Mouse (Mus musculus) embryonic facial prominence, embryonic 15.5 days (tissue): ENCODE results near the gene Vps11. TPM values are rescaled to one million over a fixed set of nuclear protein-coding genes. Genes with fewer than 3 reads are reported as not detected.

Experiments used
- ATAC-seq: fragments of 200-750 bp; cut with Nextera tagmentation; 2 replicates; pipeline ENCODE4 v1.8.0; 2017; ENCODE audit warnings: low read depth, moderate TSS enrichment; ENCODE audit not compliant: insufficient number of reproducible peaks, low FRiP score, low TSS enrichment
- H3K27ac ChIP-seq: fragments of 300-500 bp; sonication (generic); replicated peaks from 2 replicates; pipeline ENCODE4 v1.5.1; 2015; ENCODE audit warnings: mild to moderate bottlenecking, inconsistent platforms
- H3K27me3 ChIP-seq: fragments of 300-500 bp; sonication (generic); 2 replicates; pipeline ENCODE4 v1.6.1; 2015; ENCODE audit warnings: inconsistent platforms
- H3K36me3 ChIP-seq: fragments of 300-500 bp; sonication (generic); 2 replicates; pipeline ENCODE4 v1.6.1; 2015; ENCODE audit warnings: mild to moderate bottlenecking, inconsistent platforms
- H3K4me1 ChIP-seq: fragments of 300-500 bp; sonication (generic); 2 replicates; pipeline ENCODE4 v1.6.1; 2015; ENCODE audit warnings: inconsistent platforms
- H3K4me2 ChIP-seq: fragments of 300-500 bp; sonication (generic); replicated peaks from 2 replicates; pipeline ENCODE4 v1.6.1; 2015; ENCODE audit warnings: mild to moderate bottlenecking, inconsistent platforms
- H3K4me3 ChIP-seq: fragments of 300-500 bp; sonication (generic); replicated peaks from 2 replicates; pipeline ENCODE4 v1.5.1; 2015; ENCODE audit warnings: mild to moderate bottlenecking, inconsistent platforms
- H3K9ac ChIP-seq: fragments of 300-500 bp; sonication (generic); 2 replicates; pipeline ENCODE4 v1.6.1; 2015; ENCODE audit warnings: inconsistent platforms
- H3K9me3 ChIP-seq: fragments of 300-500 bp; sonication (generic); replicated peaks from 2 replicates; pipeline ENCODE4 v1.6.1; 2016; ENCODE audit warnings: inconsistent platforms
- WGBS: fragments of 180-500 bp; shearing (Covaris S2); methylation state at CpG from one replicate; pipeline ENCODE4 v1.1.7; 2015; 5-methylcytosine and 5-hydroxymethylcytosine counted together
- polyA plus RNA-seq: library from polyadenylated mRNA; unstranded; fragments of >200 nt; fragmentation: Nextera tagmentation; extraction: Ambion mirVana; gene quantifications from 2 replicates; pipeline ENCODE4 v1.2.1, GENCODE M21; 2015

Vps11 gene
- polyA plus RNA-seq, 1 experiment from 2014 or later: 30.3 TPM

DNA sequence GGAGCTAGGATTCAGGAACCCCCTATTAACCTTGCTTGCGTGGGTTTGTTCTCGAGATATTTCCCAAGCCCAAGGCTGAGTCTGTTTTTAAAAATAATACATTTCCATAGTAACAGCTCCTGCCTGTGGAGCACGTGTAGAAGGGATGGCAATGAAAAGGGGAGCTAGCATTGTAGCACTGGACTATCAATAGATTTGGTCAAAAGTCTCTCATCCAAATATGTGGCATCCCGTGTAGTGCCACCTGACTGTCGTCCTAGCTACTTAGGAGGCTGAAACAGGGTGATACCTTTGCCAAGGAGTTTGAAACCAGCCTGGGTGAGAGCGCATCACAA lies 40.7 kb downstream of the Vps11 start:
- no peaks in the 10 kb centered on the region for H3K27me3 ChIP-seq
- peak overlapping the region; percentile 94 for H3K4me2 ChIP-seq
- ATAC-seq: 0 out of 2 replicates have a peak, but pooled peaks have one; percentile 13

DNA sequence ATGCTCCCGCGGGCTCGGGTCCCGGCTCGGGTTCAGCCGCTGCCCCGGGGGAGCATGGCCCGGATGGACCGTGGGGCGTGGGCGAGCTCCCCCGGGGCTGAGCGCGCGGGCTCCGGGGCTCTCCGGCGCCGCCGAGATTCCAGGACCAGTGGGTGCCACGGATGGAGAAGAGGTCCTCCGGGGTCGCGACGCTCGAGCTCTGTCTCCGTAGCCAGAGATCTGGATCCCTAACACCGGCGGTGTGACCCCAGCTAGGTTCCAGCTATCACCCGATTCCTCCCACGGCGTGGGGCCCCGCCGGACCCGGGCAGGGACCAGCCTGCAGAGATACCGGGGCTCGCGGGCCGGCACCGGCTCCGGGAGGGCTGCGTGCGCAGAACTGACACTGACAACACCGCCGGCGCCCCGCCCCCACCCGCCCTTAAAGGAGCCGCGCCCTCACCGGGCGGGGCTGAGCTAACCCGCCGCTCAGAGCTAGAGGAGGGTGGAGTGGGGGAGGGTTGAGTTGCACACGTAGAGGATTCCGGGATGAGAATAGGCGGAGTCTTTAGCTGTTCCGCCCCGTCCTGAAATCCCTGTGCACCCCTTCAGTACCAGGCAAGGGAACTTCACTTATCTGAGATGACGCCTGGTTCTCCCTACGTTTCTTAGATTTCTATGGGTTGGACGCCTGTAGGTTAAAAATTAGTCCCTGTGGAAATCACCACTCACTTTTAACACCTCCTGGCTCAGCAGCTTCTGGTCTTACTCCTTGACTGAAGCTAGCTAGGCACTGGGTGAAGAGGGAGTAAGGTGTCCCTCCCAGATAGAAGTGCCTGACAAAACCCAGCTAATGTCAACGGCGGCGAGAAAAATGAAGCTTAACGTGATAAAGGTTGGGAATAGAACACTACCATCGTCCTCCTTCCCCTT lies 41.3 kb downstream of the Vps11 start, which contains the start of gene C2cd2l:
Gene C2cd2l (minus strand): TSS at position 399 of the 912 bp plus-strand sequence.
- Histone ChIP-seq H3K4me1 (peaks cover 30% of the 10 kb centered on the region), H3K4me3 (peak within 1 kb of the TSS; percentile 93), H3K9ac (peak within 1 kb of the TSS; percentile 81), H3K9me3 (no peaks in the 10 kb centered on the region), H3K36me3 (peaks cover 18% of the 10 kb centered on the region), H3K27me3 (no peaks in the 10 kb centered on the region), H3K27ac (peak within 1 kb of the TSS; percentile 76), H3K4me2 (peak within 1 kb of the TSS; percentile 94)
- ATAC-seq: peak; percentile 99
- under 1% methylated on average over 67 of the region's 67 CpGs for WGBS

More for the DNA sequence above, 40.7 kb downstream of the Vps11 start:
- Histone ChIP-seq H3K9me3 (no peaks in the 10 kb centered on the region), H3K9ac (peak overlapping the region; percentile 39; the same call in 1 of the 2 replicates), H3K4me3 (peak overlapping the region; percentile 93), H3K27ac (peak overlapping the region; percentile 76), H3K36me3 (peaks cover 12% of the 10 kb centered on the region), H3K4me1 (peaks cover 33% of the 10 kb centered on the region)
- 20% methylated on average over 6 of the region's 6 CpGs for WGBS

DNA sequence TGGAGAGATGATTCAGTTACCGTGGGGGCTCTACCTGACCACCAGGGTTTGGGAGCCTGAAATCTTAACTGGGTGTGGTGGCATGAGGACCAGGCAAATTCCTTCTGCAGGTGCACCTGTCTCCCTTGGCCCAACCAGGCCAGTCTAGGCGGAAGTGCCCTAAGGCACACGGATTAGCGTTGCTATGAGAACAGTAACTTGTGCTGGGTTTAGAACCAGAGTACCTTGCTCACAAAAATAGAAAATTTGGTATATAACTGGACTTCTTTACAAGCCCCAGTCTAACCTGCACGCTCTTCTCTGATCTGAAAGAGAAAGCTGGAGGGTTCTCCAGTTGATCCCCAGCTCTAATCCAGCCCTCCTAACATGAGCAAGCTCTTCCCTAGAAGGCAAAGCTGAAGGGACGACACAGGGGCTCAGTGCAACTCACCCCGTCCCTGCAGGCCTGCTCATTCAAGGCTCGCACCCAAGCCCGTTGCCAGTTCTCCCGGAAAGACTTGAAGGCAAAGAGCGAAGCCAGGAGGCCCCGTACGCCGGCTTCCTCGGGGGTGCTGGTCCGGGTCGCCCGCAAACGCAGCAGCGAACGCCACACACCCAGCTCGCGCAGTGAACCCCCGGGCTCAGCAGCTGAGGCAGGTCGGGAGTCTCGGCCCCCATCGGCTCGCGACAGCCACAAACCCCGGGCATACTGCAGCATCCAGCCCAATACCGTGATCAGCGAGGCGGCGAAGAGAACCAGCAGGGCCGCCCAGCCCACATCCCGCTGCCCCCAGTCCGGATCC lies 42.2 kb downstream of the Vps11 start:
- 1% methylated on average over 37 of the region's 37 CpGs for WGBS
- no peaks in the 10 kb centered on the region for H3K27me3 ChIP-seq
- peaks cover 30% of the 10 kb centered on the region for H3K4me1 ChIP-seq
- H3K9ac ChIP-seq: peak overlapping the region; percentile 81
- ATAC-seq: no peak
- peak overlapping the region; percentile 94 for H3K4me2 ChIP-seq
- H3K9me3 ChIP-seq: no peaks in the 10 kb centered on the region
- peak overlapping the region; percentile 93 for H3K4me3 ChIP-seq
- H3K27ac ChIP-seq: 0 out of 2 replicates have a peak overlapping the region, but pooled peaks have one; percentile 66
- H3K36me3 ChIP-seq: peaks cover 26% of the 10 kb centered on the region

DNA sequence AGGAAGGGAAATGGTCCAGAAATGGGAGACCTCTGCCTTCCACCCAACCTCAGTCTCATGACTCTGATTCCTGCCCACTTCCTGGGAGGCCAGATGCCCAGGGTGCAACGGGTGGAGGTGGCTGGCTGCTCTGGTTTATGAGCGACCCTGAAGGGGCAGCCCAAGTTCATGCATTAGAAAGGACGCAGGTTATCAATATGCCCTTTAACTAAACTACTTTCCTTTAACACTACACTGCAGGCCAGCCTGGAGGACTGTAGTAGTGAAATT lies 42.7 kb downstream of the Vps11 start:
- WGBS: 26% methylated on average over 3 of the region's 3 CpGs
- no peak for ATAC-seq
- H3K4me2 ChIP-seq: peak overlapping the region; percentile 94
- no peaks in the 10 kb centered on the region for H3K9me3 ChIP-seq
- peaks cover 31% of the 10 kb centered on the region for H3K36me3 ChIP-seq
- H3K27ac ChIP-seq: no peak overlapping the region
- H3K4me3 ChIP-seq: peak overlapping the region; percentile 93
- peaks cover 30% of the 10 kb centered on the region for H3K4me1 ChIP-seq
- no peaks in the 10 kb centered on the region for H3K27me3 ChIP-seq
- no peak overlapping the region for H3K9ac ChIP-seq

DNA sequence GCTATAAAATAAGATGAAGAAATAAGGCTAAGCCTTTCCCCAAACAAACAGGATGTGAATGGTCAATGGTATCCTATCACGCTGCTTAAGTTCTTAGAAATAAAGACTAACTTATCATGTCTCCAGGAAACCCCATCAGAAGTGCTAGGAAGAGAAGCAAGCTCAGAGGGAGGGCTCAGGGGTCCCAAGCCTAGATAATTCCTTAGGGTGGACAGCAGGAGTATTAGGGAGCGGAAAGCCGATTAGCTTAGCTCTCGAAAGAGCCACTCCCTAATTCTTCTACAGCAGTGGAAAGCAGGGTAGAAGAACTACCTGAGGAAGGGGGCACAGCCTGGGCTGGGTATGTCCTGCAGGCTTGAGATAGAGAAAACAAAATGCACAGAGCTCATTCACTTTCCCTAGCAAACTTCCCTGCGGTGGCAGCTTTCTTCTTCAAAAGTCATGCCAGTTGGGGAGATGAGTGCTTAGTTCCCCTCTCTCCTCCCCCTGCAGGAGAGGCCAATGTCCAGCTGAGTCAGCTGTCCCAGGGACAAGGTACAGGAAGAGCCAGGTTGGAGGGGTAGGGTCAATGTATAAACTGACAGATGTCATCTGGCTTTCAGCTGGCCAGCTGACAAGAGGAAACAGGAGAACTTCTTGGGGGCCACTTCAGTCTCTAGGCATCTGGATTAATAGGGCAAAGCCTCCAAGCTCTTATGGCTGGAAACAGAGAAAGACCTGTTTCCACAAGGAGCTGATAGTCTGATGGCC lies 43.2 kb downstream of the Vps11 start:
- no peak for ATAC-seq
- 72% methylated on average over 5 of the region's 5 CpGs for WGBS
- peaks cover 36% of the 10 kb centered on the region for H3K36me3 ChIP-seq
- 0 out of 2 replicates have a peak overlapping the region, but pooled peaks have one; percentile 10 for H3K9ac ChIP-seq
- H3K27me3 ChIP-seq: no peaks in the 10 kb centered on the region
- peaks cover 30% of the 10 kb centered on the region for H3K4me1 ChIP-seq
- no peaks in the 10 kb centered on the region for H3K9me3 ChIP-seq
- H3K4me3 ChIP-seq: peak overlapping the region; percentile 93
- H3K4me2 ChIP-seq: peak overlapping the region; percentile 94
- no peak overlapping the region for H3K27ac ChIP-seq

DNA sequence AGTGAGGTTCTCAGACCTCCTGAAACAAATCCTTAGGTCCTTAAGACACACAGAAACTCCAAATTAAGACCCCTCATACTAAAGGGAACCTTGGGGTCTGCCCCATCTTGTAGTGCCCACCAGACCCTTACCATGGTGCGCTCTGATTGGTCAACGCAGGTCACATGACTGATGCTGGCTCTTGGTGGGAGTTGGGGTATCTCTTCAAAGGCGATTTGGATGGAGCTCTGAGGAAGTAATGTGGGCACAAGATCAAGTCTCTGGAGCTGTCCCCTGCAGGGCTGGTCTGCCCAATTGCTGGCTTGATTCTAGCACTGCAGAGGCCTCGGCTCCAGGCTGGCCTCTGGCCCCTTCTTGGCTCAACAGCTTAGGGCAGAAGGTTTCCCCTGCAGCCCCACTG lies 44.0 kb downstream of the Vps11 start:
- WGBS: 72% methylated on average over 4 of the region's 4 CpGs
- no peak overlapping the region for H3K4me2 ChIP-seq
- ATAC-seq: no peak

DNA sequence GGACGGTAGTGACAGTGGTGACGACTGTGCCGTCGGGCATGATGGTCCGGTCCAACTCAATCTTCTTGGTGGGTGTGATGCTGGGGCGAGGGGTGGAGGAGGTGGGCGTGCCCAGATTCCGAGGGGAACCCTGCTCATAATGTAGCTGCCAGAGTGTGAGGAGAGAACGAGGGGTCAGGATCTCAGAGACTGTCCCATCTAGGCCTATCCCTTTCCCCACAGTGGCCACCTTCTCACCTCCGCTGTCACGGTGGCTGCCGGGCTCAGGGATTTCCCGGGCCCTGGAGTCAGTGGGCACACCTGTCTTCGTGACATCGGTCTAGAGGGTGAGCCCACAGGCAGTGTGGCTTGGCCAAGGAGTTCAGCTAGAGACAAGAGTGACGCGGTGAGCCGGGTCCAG lies 46.6 kb downstream of the Vps11 start:
- H3K36me3 ChIP-seq: peaks cover 49% of the 10 kb centered on the region
- H3K4me2 ChIP-seq: no peak overlapping the region
- H3K4me3 ChIP-seq: no peak overlapping the region
- no peaks in the 10 kb centered on the region for H3K9me3 ChIP-seq
- no peak for ATAC-seq
- no peak overlapping the region for H3K27ac ChIP-seq
- H3K4me1 ChIP-seq: peaks cover 27% of the 10 kb centered on the region
- H3K27me3 ChIP-seq: no peaks in the 10 kb centered on the region
- no peak overlapping the region for H3K9ac ChIP-seq
- 93% methylated on average over 18 of the region's 18 CpGs for WGBS

More for the DNA sequence above, 44.0 kb downstream of the Vps11 start:
- Histone ChIP-seq H3K4me1 (peaks cover 30% of the 10 kb centered on the region), H3K9ac (no peak overlapping the region), H3K36me3 (peaks cover 43% of the 10 kb centered on the region), H3K9me3 (no peaks in the 10 kb centered on the region), H3K4me3 (no peak overlapping the region), H3K27ac (no peak overlapping the region), H3K27me3 (no peaks in the 10 kb centered on the region)

DNA sequence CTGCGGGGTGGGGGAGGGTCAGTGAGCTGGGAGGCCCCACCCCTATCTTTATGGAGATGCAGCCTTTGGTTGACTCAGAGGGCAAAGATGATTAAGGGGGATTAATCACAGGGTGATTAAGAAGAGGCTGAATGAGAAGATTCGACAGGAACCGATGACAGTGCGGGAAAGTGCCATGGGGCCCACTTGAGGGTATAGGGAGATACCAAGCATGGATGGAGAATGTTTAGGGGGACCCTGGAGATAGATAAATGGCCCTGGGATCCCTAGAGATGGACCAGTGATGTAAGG lies 47.3 kb downstream of the Vps11 start:
- 73% methylated on average over 4 of the region's 4 CpGs for WGBS
- no peak overlapping the region for H3K9ac ChIP-seq
- no peak overlapping the region for H3K4me3 ChIP-seq
- peaks cover 24% of the 10 kb centered on the region for H3K4me1 ChIP-seq
- no peak overlapping the region for H3K4me2 ChIP-seq
- no peaks in the 10 kb centered on the region for H3K9me3 ChIP-seq
- H3K36me3 ChIP-seq: peaks cover 49% of the 10 kb centered on the region
- H3K27ac ChIP-seq: no peak overlapping the region
- H3K27me3 ChIP-seq: no peaks in the 10 kb centered on the region
- no peak for ATAC-seq

DNA sequence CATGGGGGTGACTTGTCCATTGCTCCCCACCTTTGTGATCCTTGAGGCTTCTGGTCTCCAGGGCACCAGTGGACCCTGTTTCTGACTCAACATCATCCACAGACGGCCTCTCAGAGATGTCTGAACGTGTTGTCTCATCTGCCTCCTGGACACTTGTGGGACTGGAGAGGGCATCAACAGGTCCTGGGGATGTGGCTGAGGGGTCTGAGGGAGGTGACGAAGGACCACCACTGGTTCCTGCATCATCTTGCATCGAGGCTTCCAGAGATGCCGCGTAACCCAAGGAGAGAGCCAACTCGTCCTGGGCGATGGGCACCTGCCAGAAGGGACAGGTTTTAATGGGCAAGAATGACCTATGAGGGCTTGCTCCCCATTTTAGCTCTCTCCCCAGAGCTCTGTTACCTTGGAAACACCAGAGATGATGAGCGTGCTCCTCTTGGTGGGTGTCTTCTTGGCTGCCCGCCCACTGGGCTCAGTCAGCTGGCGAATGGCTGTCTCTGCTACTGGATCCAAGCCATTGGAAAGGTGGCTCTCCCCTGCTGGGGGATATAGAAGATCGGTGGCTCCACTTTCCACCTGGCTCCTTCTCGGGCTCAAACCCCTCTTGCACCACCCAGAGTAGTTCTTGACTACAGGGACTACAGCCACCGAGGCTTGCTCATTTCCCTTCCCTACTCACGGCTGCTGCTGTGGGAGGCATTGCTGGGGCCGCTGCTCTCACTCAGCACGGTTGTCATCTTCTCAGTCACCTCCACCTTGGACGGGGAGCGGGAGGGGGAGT lies 47.8 kb downstream of the Vps11 start:
- no peak overlapping the region for H3K27ac ChIP-seq
- no peak overlapping the region for H3K9ac ChIP-seq
- WGBS: 78% methylated on average over 19 of the region's 19 CpGs
- H3K4me3 ChIP-seq: no peak overlapping the region
- no peak overlapping the region for H3K4me2 ChIP-seq
- no peaks in the 10 kb centered on the region for H3K27me3 ChIP-seq
- H3K36me3 ChIP-seq: peaks cover 49% of the 10 kb centered on the region
- peaks cover 18% of the 10 kb centered on the region for H3K4me1 ChIP-seq
- ATAC-seq: no peak
- no peaks in the 10 kb centered on the region for H3K9me3 ChIP-seq
